Mouse (Mus musculus) colon, adult 2 months (tissue): ENCODE data around the gene Mpp5. TPM values are rescaled to one million over a fixed set of nuclear protein-coding genes. Genes with fewer than 3 reads are reported as not detected.

Experiments used
- polyA plus RNA-seq: library from polyadenylated mRNA; depleted of rRNA; stranded (reverse); fragments of >200 nt; gene quantifications from 2 replicates; pipeline ENCODE4 v1.2.3, GENCODE M21; 2012; rRNA removed

The Mpp5 gene
- polyA plus RNA-seq: 1.1 and 1.6 TPM in 2 replicates

DNA sequence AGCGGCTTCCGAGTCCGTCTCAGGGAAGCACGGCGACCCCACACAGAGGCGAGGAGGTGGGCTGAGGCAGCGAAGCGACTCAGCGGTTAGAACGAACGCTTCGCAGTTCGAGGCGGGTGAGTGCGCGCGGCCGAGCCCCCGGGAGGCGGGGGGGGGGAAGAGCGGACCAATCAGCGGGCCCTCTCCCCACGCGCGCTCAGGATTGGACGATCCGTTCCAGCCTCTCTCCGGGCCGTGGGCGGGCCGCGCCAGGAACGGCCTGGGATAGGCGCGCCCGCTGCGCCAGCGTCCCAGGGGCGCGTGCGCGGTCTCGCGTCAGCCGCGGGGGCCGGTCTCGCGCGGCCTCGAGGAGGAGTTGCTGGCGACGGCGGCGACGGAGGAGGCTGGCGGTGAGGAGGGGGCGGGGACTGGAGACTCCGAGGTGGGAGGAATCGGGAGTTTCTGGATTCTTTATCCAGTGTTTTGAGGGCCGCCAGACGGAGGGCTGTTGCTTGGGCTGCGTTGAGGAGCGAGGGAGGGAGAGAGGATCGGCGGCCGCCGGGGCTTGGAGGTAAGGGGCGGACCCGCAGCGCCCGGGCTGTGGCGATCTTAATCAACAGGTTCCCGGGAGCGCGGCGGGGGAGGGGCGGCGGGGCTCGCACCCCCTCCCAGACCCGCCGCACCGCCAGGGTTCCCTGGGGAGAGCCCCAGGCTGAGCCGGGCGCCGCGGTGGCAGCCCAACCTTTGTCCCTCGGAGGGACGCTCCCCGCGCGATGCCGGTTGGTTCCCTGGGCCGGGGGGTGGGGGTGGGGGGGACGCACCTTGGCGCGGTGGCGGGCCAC is at the start of gene Mpp5:
Gene Mpp5, plus strand, starts transcription at position 351 of the 821 bp plus-strand sequence.

DNA sequence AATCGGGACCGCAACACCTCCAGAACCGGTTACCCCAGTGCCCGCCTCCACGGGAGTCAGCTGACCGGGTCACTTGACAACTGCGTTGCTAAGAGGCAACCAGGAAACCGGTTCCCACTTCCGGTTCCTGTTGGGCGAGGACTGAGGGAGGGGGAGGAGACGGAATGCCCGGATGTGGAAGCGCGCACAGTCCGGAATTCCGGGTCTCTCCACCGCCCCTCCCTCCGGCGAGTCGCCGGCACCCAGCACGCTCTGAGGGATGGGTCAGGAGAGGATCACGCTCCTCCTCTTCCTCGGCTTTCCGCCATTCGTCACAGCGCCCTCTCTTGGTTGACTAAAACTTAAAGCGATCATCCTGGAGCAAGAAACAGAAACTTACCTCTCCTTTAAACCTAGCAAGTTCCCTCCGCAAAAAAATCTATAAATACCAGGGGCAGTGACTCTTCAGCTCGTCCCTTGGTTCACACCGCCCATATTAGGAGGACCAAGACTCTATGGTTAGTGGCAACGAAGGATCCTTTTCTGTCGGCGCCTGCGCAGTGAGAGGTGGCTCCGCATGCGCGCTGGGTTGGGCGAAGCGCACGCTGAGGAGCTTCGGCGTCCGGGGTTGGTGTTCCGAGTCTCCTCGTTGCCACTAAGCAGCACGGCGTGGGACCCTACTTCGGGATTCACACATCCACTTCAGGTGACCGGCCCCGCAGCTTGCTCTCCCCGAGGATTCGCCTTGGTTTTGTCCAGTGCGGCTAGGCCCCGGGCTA is 113.0 kb downstream of the Mpp5 start, which contains the start of the genes Atp6v1d and Eif2s1:
Gene Atp6v1d, minus strand, starts transcription at position 143 of the 758 bp plus-strand sequence.
Gene Eif2s1, plus strand, starts transcription at position 324 of the 758 bp plus-strand sequence.

Other genes with a start within 250 kb of the Mpp5 start
- not detected in 2 replicates for gene Fam71d, start 57.4 kb upstream of the Mpp5 start, polyA plus RNA-seq
- gene Atp6v1d, start 112.7 kb downstream of the Mpp5 start, polyA plus RNA-seq: 3.5 and 4.7 TPM in 2 replicates
- gene Eif2s1, start 112.9 kb downstream of the Mpp5 start, polyA plus RNA-seq: 4.3 and 4.5 TPM in 2 replicates
- gene Plek2, start 158.1 kb downstream of the Mpp5 start, polyA plus RNA-seq: 11.3 and 13.2 TPM in 2 replicates